Mouse (Mus musculus): ENCODE measurements around the gene Faap20. TPM values are rescaled to one million over a fixed set of nuclear protein-coding genes. Genes with fewer than 3 reads are reported as not detected.

Gene Faap20
- total and polyA plus RNA-seq, 3 experiments = 31.0 to 45.0 (median 36.4) TPM

GRCm38 (mm10) chr4:155222841-155223593, 26.6 kb upstream of the Faap20 start:
- dilution Hi-C loops (cut with MboI; ENCODE audit: extremely low pct_ligation_motif_present, extremely low pct_unique_long_range_greater_than_20kb, low sequenced_read_pairs) (no loop called here), in situ Hi-C loops (cut with MboI; ENCODE audit: low pct_ligation_motif_present, low pct_unique_long_range_greater_than_20kb, low sequenced_read_pairs) (no loop called here)
- peak; percentile 90 for DNase-seq (ENCODE audit: extremely low read depth)
- Histone ChIP-seq H3K27me3 (replicated peaks) (peaks cover 42% of the 10 kb centered on the region), H3K4me1 (ENCODE audit: control insufficient read depth in 1 of 2, insufficient read depth in 2 of 2) (peaks cover 13 to 29% of the 10 kb centered on the region in 2 experiments), H3K79me2 (replicated peaks; ENCODE audit: control insufficient read depth, extremely low read depth, insufficient read depth, poor library complexity, severe bottlenecking) (peaks cover 43% of the 10 kb centered on the region), H3K4me2 (ENCODE audit: insufficient read depth, low read depth, poor library complexity, severe bottlenecking) (peak overlapping the region; percentile 81; the same call in 1 of the 2 replicates), H3K9ac (ENCODE audit: insufficient read depth, low read depth) (peak overlapping the region; percentile 35; the same call in 1 of the 2 replicates), H3K36me3 (replicated peaks in 1 of 2; ENCODE audit: control insufficient read depth in 1 of 2, insufficient read depth in 1 of 2, low read length in 1 of 2) (peaks cover 0 to 7% of the 10 kb centered on the region in 2 experiments), H3K4me3 (replicated peaks in 1 of 3; ENCODE audit: low read depth in 2 of 3, low read length in 2 of 3, poor library complexity in 1 of 3) (peak overlapping the region in 2 of 3 experiments; percentile 36 to 92), H3K27ac (ENCODE audit: insufficient read depth, low read depth) (peak overlapping the region; percentile 54), H3K9me3 (replicated peaks; ENCODE audit: low read length) (no peaks in the 10 kb centered on the region)
- TF ChIP-seq CHD2 (IDR thresholded peaks at IDR 0.05; ENCODE audit: low read length) = 0 out of 2 replicates have a peak, but pooled peaks have one; percentile 39
- TF ChIP-seq MXI1 (IDR thresholded peaks at IDR 0.05; ENCODE audit: low read depth, low read length) = no peak; the same call in 1 of the 2 replicates
- peak; percentile 56 for TF ChIP-seq SMC3 (IDR thresholded peaks at IDR 0.05; ENCODE audit: low read depth, low read length)
- peak in 1 of 2 experiments; percentile 57; a peak in 2 of 4 replicates for TF ChIP-seq CTCF (conservative IDR thresholded peaks at IDR 0.05 in 1 of 2, IDR thresholded peaks at IDR 0.05 in 1 of 2; ENCODE audit: low read depth in 2 of 2, low read length in 2 of 2)
- TF ChIP-seq IRF4 (IDR thresholded peaks at IDR 0.05; ENCODE audit: low read depth, low read length) = peak; percentile 67
- TF ChIP-seq PAX5 (IDR thresholded peaks at IDR 0.05; ENCODE audit: low read length) = no peak
- TF ChIP-seq ZC3H11A (IDR thresholded peaks at IDR 0.05; ENCODE audit: low read depth, low read length) = 0 out of 2 replicates have a peak, but pooled peaks have one; percentile 1
- TF ChIP-seq NRF1 (IDR thresholded peaks at IDR 0.05; ENCODE audit: low read depth, low read length) = peak; percentile 26; the same call in 1 of the 2 replicates
- peak; percentile 57 for TF ChIP-seq RAD21 (IDR thresholded peaks at IDR 0.05; ENCODE audit: low read depth, low read length)
- TF ChIP-seq KAT2A (IDR thresholded peaks at IDR 0.05; ENCODE audit: insufficient replicate concordance, low read length) = peak; percentile 81
- peak; percentile 65 for TF ChIP-seq BHLHE40 (IDR thresholded peaks at IDR 0.05; ENCODE audit: low read depth, low read length)
- no peak for TF ChIP-seq USF2 (conservative IDR thresholded peaks at IDR 0.05; ENCODE audit: low read depth, low read length)
- TF ChIP-seq JUN (IDR thresholded peaks at IDR 0.05; ENCODE audit: insufficient read depth, low read depth, low read length) = no peak
- TF ChIP-seq NELFE (IDR thresholded peaks at IDR 0.05; ENCODE audit: low read depth, low read length) = peak; percentile 57
- TF ChIP-seq TCF12 (IDR thresholded peaks at IDR 0.05; ENCODE audit: low read depth, low read length) = peak; percentile 85
- TF ChIP-seq MAFK (IDR thresholded peaks at IDR 0.05; ENCODE audit: insufficient replicate concordance, low read length) = no peak; the same call in 1 of the 2 replicates
- TF ChIP-seq RCOR1 (conservative IDR thresholded peaks at IDR 0.05; ENCODE audit: low read depth, low read length) = no peak
- no peak for TF ChIP-seq USF1 (IDR thresholded peaks at IDR 0.05; ENCODE audit: low read depth, low read length)
- TF ChIP-seq EP300 (IDR thresholded peaks at IDR 0.05; ENCODE audit: low read length) = peak; percentile 57; the same call in 1 of the 2 replicates
- TF ChIP-seq SIN3A (IDR thresholded peaks at IDR 0.05; ENCODE audit: low read length) = peak; percentile 82; the same call in 1 of the 2 replicates
- TF ChIP-seq E2F4 (IDR thresholded peaks at IDR 0.05; ENCODE audit: insufficient replicate concordance, low read depth, low read length) = no peak
- TF ChIP-seq POLR2A (IDR thresholded peaks at IDR 0.05; ENCODE audit: low read depth, low read length) = peak; percentile 80
- peak; percentile 27; the same call in 1 of the 2 replicates for TF ChIP-seq UBTF (IDR thresholded peaks at IDR 0.05; ENCODE audit: low read depth, low read length)
- TF ChIP-seq MEF2A (IDR thresholded peaks at IDR 0.05; ENCODE audit: borderline replicate concordance, low read depth, low read length) = peak; percentile 67
- peak; percentile 48; the same call in 1 of the 2 replicates for TF ChIP-seq ZMIZ1 (IDR thresholded peaks at IDR 0.05; ENCODE audit: low read depth, low read length)
- TF ChIP-seq MAZ (IDR thresholded peaks at IDR 0.05; ENCODE audit: low read depth, low read length) = no peak
- peak; percentile 69; the same call in 1 of the 2 replicates for TF ChIP-seq ELF1 (IDR thresholded peaks at IDR 0.05; ENCODE audit: low read depth, low read length)
- peak; percentile 46 for TF ChIP-seq HCFC1 (IDR thresholded peaks at IDR 0.05; ENCODE audit: low read depth, low read length)
- TF ChIP-seq CHD1 (IDR thresholded peaks at IDR 0.05; ENCODE audit: low read depth, low read length) = no peak
- TF ChIP-seq ZNF384 (IDR thresholded peaks at IDR 0.05; ENCODE audit: low read depth, low read length) = no peak
- TF ChIP-seq ZKSCAN1 (IDR thresholded peaks at IDR 0.05; ENCODE audit: borderline replicate concordance, low read depth, low read length) = no peak
- TF ChIP-seq MAX (IDR thresholded peaks at IDR 0.05; ENCODE audit: low read length) = no peak
- TF ChIP-seq MYC (IDR thresholded peaks at IDR 0.05; ENCODE audit: low read depth, low read length) = no peak
- no peak for TF ChIP-seq POLR2AphosphoS2 (IDR thresholded peaks at IDR 0.05; ENCODE audit: low read depth, low read length)
